Mouse (Mus musculus) MN1 (cell line): ENCODE data around the gene Cdkn1b.

Experiments used
- DNase-seq: peaks from one replicate; pipeline ENCODE4 v3.0.0-alpha.2; 2016; ENCODE audit warnings: low spot score

Cdkn1b gene

GRCm38 (mm10) chr6:134903368-134903767 lies 16.8 kb upstream of the Cdkn1b start:
- DNase-seq, result no peak

GRCm38 (mm10) chr6:134903891-134904884 lies 16.0 kb upstream of the Cdkn1b start:
- no peak for DNase-seq

GRCm38 (mm10) chr6:134905811-134906210 lies 14.4 kb upstream of the Cdkn1b start:
- DNase-seq, result no peak

GRCm38 (mm10) chr6:134914523-134914922 lies 5.7 kb upstream of the Cdkn1b start:
- DNase-seq, result no peak

- DNase-seq, result no peak
These were observed 3.6 kb upstream of the Cdkn1b start for GRCm38 (mm10) chr6:134916641-134917040.

GRCm38 (mm10) chr6:134917087-134917486 lies 3.1 kb upstream of the Cdkn1b start:
- no peak for DNase-seq

- no peak for DNase-seq
These were observed 1.4 kb upstream of the Cdkn1b start for GRCm38 (mm10) chr6:134918769-134919168.

GRCm38 (mm10) chr6:134919511-134920189 lies 551 bp upstream of the Cdkn1b start:
- no peak for DNase-seq

- DNase-seq, result no peak
These were observed 953 bp downstream of the Cdkn1b start for GRCm38 (mm10) chr6:134921014-134921694.

- no peak for DNase-seq
These were observed 1.7 kb downstream of the Cdkn1b start for GRCm38 (mm10) chr6:134921695-134922510.

GRCm38 (mm10) chr6:134922511-134923195 lies 2.5 kb downstream of the Cdkn1b start:
- DNase-seq, result no peak

GRCm38 (mm10) chr6:134923670-134924069 lies 3.5 kb downstream of the Cdkn1b start:
- DNase-seq, result no peak

GRCm38 (mm10) chr6:134924262-134924661 lies 4.1 kb downstream of the Cdkn1b start:
- DNase-seq, result no peak

GRCm38 (mm10) chr6:134925673-134926337 lies 5.6 kb downstream of the Cdkn1b start:
- DNase-seq, result no peak

GRCm38 (mm10) chr6:134926338-134926705 lies 6.1 kb downstream of the Cdkn1b start:
- DNase-seq, result no peak

GRCm38 (mm10) chr6:134926803-134927594 lies 6.8 kb downstream of the Cdkn1b start:
- peak; percentile 41 for DNase-seq

GRCm38 (mm10) chr6:134927595-134928095 lies 7.4 kb downstream of the Cdkn1b start:
- DNase-seq, result peak; percentile 30

- DNase-seq, result peak; percentile 97
These were observed 8.1 kb downstream of the Cdkn1b start for GRCm38 (mm10) chr6:134928096-134928888.

GRCm38 (mm10) chr6:134928889-134929310 lies 8.7 kb downstream of the Cdkn1b start:
- no peak for DNase-seq
